ENCODE assay signal across 24 mouse cellular contexts in genomic region chr4:46361258-46361657, GRCm38 (mm10). TPM values are rescaled to one million over a fixed set of nuclear protein-coding genes. Genes with fewer than 3 reads are reported as not detected.
DNase-seq lines count a peak whose midpoint lies in the region; ATAC-seq lines count a peak whose summit lies in the region.
"Had no signal": no experiment of that assay in that cellular context is flagged by ENCODE, and none has a peak within 500 bp of the region (broad histone marks: within the 10 kb centered on the region; RNA-seq: fewer than 3 reads in every experiment).

No protein-coding gene starts in this region.

- no peak overlapping the region for H3K4me2 ChIP-seq in midbrain, embryonic 11.5 days
- no peak overlapping the region for H3K4me2 ChIP-seq in midbrain, embryonic 15.5 days
- H3K4me2 ChIP-seq: embryonic facial prominence, embryonic 12.5 days; heart, embryonic 13.5 days; limb, embryonic 15.5 days had no signal

- no peak overlapping the region for H3K27ac ChIP-seq in midbrain, embryonic 11.5 days (ENCODE audit: low read depth, low read length)
- no peak overlapping the region for H3K27ac ChIP-seq in midbrain, embryonic 15.5 days
- H3K27ac ChIP-seq: embryonic facial prominence, embryonic 12.5 days; heart, embryonic 13.5 days; hindbrain, postnatal 0 days; limb, embryonic 15.5 days had no signal

- no peak for DNase-seq in frontal cortex, postnatal 10 days (ENCODE audit: low spot score in 2 of 2)
- peak; percentile 45 for DNase-seq in midbrain, embryonic 11.5 days (ENCODE audit: low spot score, missing footprints)
- peak; percentile 46 to 77 for DNase-seq in left cerebral cortex, adult 9 months (ENCODE audit: low spot score in 2 of 2)
- DNase-seq in c-Kit-positive CD71-positive TER-119-positive erythroid progenitor cells, embryonic 14.5 days (ENCODE audit: low spot score) = no peak
- DNase-seq in cerebellum, postnatal 36 days = no peak
- no peak for DNase-seq in urinary bladder, postnatal 4 days (ENCODE audit: low spot score in 2 of 2)
- DNase-seq: adrenal gland, postnatal 10 days; cerebellum, adult 8-10 months; gastrocnemius, postnatal 36 days; kidney, adult 18-20 months; kidney, postnatal 25 days; lung, postnatal 10 days had no signal

- no peaks in the 10 kb centered on the region for H3K36me3 ChIP-seq in midbrain, embryonic 11.5 days (ENCODE audit: control insufficient read depth, insufficient read depth, low read length)
- H3K36me3 ChIP-seq in midbrain, embryonic 15.5 days (replicated peaks) = no peaks in the 10 kb centered on the region
- H3K36me3 ChIP-seq: embryonic facial prominence, embryonic 12.5 days; heart, embryonic 13.5 days; limb, embryonic 15.5 days had no signal

- H3K9ac ChIP-seq in midbrain, embryonic 11.5 days (ENCODE audit: low read length) = no peak overlapping the region
- no peak overlapping the region for H3K9ac ChIP-seq in midbrain, embryonic 15.5 days
- H3K9ac ChIP-seq: embryonic facial prominence, embryonic 12.5 days; heart, embryonic 13.5 days; limb, embryonic 15.5 days had no signal

- no peaks in the 10 kb centered on the region for H3K4me1 ChIP-seq in midbrain, embryonic 11.5 days (ENCODE audit: control insufficient read depth, insufficient read depth, low read length)
- H3K4me1 ChIP-seq in midbrain, embryonic 15.5 days = no peaks in the 10 kb centered on the region
- H3K4me1 ChIP-seq: embryonic facial prominence, embryonic 12.5 days; limb, embryonic 15.5 days had no signal

- 82% methylated on average over 5 of the region's 5 CpGs for WGBS in midbrain, embryonic 11.5 days
- 79% methylated on average over 5 of the region's 5 CpGs for WGBS in midbrain, embryonic 15.5 days

- no peak overlapping the region for H3K4me3 ChIP-seq in midbrain, embryonic 11.5 days (ENCODE audit: low read depth, low read length)
- no peak overlapping the region for H3K4me3 ChIP-seq in midbrain, embryonic 15.5 days
- H3K4me3 ChIP-seq: embryonic facial prominence, embryonic 12.5 days; heart, embryonic 13.5 days; limb, embryonic 15.5 days; megakaryocyte, embryonic 14.5 days had no signal

- H3K27me3 ChIP-seq in midbrain, embryonic 11.5 days (ENCODE audit: control insufficient read depth, insufficient read depth, low read length) = no peaks in the 10 kb centered on the region
- H3K27me3 ChIP-seq in midbrain, embryonic 15.5 days (replicated peaks) = peaks cover 6% of the 10 kb centered on the region
- H3K27me3 ChIP-seq: embryonic facial prominence, embryonic 12.5 days had no signal

- peak; percentile 96 for ATAC-seq in frontal cortex, adult (ENCODE audit: low TSS enrichment)
- no peak for ATAC-seq in midbrain, embryonic 11.5 days (ENCODE audit: low FRiP score)
- no peak for ATAC-seq in midbrain, embryonic 15.5 days (replicated peaks)
- ATAC-seq: hindbrain, postnatal 0 days had no signal

- H3K9me3 ChIP-seq in midbrain, embryonic 11.5 days (ENCODE audit: control insufficient read depth, low read length) = no peaks in the 10 kb centered on the region
- H3K9me3 ChIP-seq in midbrain, embryonic 15.5 days = no peaks in the 10 kb centered on the region
- H3K9me3 ChIP-seq: limb, embryonic 15.5 days had no signal

RNA-seq across cellular contexts. Expression of gene Foxe1, which starts 17.8 kb away (rescaled TPM):
- polyA plus RNA-seq in midbrain, embryonic 11.5 days (2014; fragmentation: Nextera tagmentation; extraction: Ambion mirVana) = not detected in 2 replicates
- not detected in 2 replicates for polyA plus RNA-seq in midbrain, embryonic 15.5 days (2015; fragmentation: Nextera tagmentation; extraction: Ambion mirVana)
- polyA plus RNA-seq: cortical plate, adult 2 months; heart, embryonic 13.5 days; hindbrain, postnatal 0 days; liver, embryonic 16.5 days; midbrain, postnatal 0 days; neural tube, embryonic 11.5 days; small intestine, adult 2 months had no signal

RNA-seq across cellular contexts. Expression of gene Trmo, which starts 28.0 kb away (rescaled TPM):
- polyA plus RNA-seq in midbrain, embryonic 11.5 days (2014; fragmentation: Nextera tagmentation; extraction: Ambion mirVana) = 11.9 and 13.8 TPM in 2 replicates
- 9.2 and 9.4 TPM in 2 replicates for polyA plus RNA-seq in midbrain, embryonic 15.5 days (2015; fragmentation: Nextera tagmentation; extraction: Ambion mirVana)

RNA-seq across cellular contexts. Expression of gene Hemgn, which starts 52.0 kb away (rescaled TPM):
- polyA plus RNA-seq in midbrain, embryonic 11.5 days (2014; fragmentation: Nextera tagmentation; extraction: Ambion mirVana) = 20.4 and 20.5 TPM in 2 replicates
- polyA plus RNA-seq in midbrain, embryonic 15.5 days (2015; fragmentation: Nextera tagmentation; extraction: Ambion mirVana) = 0.14 and 0.59 TPM in 2 replicates
- polyA plus RNA-seq: cortical plate, adult 2 months; hindbrain, postnatal 0 days; midbrain, postnatal 0 days; small intestine, adult 2 months had no signal

Comparison
In these comparisons a context has a peak if more than half of its experiments do, and no peak if none do; other contexts are left out.
1. RNA of gene Hemgn, which starts 52.0 kb away (polyA plus RNA-seq): 20.4 to 20.5 TPM in midbrain, embryonic 11.5 days; 0.14 to 0.59 TPM in midbrain, embryonic 15.5 days; every median in the first group is over 10 times any median in the second.
2. DNase-seq: peak in midbrain, embryonic 11.5 days (single experiment) and left cerebral cortex, adult 9 months (2 of 2); none in frontal cortex, postnatal 10 days (0 of 2), c-Kit-positive CD71-positive TER-119-positive erythroid progenitor cells, embryonic 14.5 days (single experiment), cerebellum, postnatal 36 days (0 of 2) and urinary bladder, postnatal 4 days (0 of 2).